Mouse (Mus musculus): ENCODE results near the gene Dnase1l2. TPM values are rescaled to one million over a fixed set of nuclear protein-coding genes. Genes with fewer than 3 reads are reported as not detected.

Dnase1l2 gene
- total RNA-seq, 2 experiments from 2014 or later = 0.76 to 0.89 TPM

GRCm38 (mm10) chr17:24393527-24393926 is 49.4 kb downstream of the Dnase1l2 start:
- DNase-seq = no peak
- intact Hi-C loops (cut with DNase I; ENCODE audit: low total_unique reads) = no loop called here

GRCm38 (mm10) chr17:24391149-24391548 is 51.8 kb downstream of the Dnase1l2 start:
- intact Hi-C loops (cut with DNase I; ENCODE audit: low total_unique reads) = no loop called here

More at GRCm38 (mm10) chr17:24391149-24391548, 51.8 kb downstream of the Dnase1l2 start:
- no peak for DNase-seq

Other genes starting within 250 kb of the Dnase1l2 start
- 1 to 10 TPM; 3.4 to 3.5 TPM for gene Tbc1d24, start 237.5 kb downstream of the Dnase1l2 start, total RNA-seq (2021)
- gene Ntn3, start 233.6 kb downstream of the Dnase1l2 start, total RNA-seq (2021) = 1 to 10 TPM in 1 of 2 experiments, under 1 TPM in 1; 0.86 to 1.1 TPM
- gene Tedc2, start 222.3 kb downstream of the Dnase1l2 start, total RNA-seq (2021) = 1 to 10 TPM; 1.9 to 2.3 TPM
- gene Ccnf, start 191.6 kb downstream of the Dnase1l2 start, total RNA-seq (2021) = 1 to 10 TPM; 2.4 to 2.7 TPM
- under 1 TPM in 1 of 2 experiments, not detected in 1; 0.09 TPM for gene Abca17, start 92.0 kb downstream of the Dnase1l2 start, total RNA-seq (2021)
- gene Abca3, start 91.2 kb downstream of the Dnase1l2 start, total RNA-seq (2021) = 1 to 10 TPM; 9.0 to 9.8 TPM
- gene Rnps1, start 28.5 kb downstream of the Dnase1l2 start, total RNA-seq (2021) = 10 to 100 TPM; 48.2 to 51.5 TPM
- 100 to 1,000 TPM; 133 to 200 TPM for gene Eci1, start 16.5 kb downstream of the Dnase1l2 start, total RNA-seq (2021)
- 10 to 100 TPM in 1 of 2 experiments, 1 to 10 TPM in 1; 8.5 to 10.2 TPM for gene E4f1, start 27.2 kb upstream of the Dnase1l2 start, total RNA-seq (2021)
- 10 to 100 TPM; 44.6 TPM for gene Pgp, start 27.3 kb upstream of the Dnase1l2 start, total RNA-seq (2021)
- under 1 TPM in 1 of 2 experiments, not detected in 1; 0.31 TPM for gene Bricd5, start 30.8 kb upstream of the Dnase1l2 start, total RNA-seq (2021)
- 10 to 100 TPM; 10.7 to 11.6 TPM for gene Mlst8, start 36.0 kb upstream of the Dnase1l2 start, total RNA-seq (2021)
- under 1 TPM; 0.22 to 0.31 TPM for gene Caskin1, start 45.5 kb upstream of the Dnase1l2 start, total RNA-seq (2021)
- gene Traf7, start 84.8 kb upstream of the Dnase1l2 start, total RNA-seq (2021) = 10 to 100 TPM; 31.9 to 33.4 TPM
- under 1 TPM; 0.21 to 0.27 TPM for gene Rab26, start 91.1 kb upstream of the Dnase1l2 start, total RNA-seq (2021)
- gene Pkd1, start 106.7 kb upstream of the Dnase1l2 start, total RNA-seq (2021) = 10 to 100 TPM; 32.0 to 36.1 TPM
- 10 to 100 TPM; 50.6 to 53.0 TPM for gene Tsc2, start 189.5 kb upstream of the Dnase1l2 start, total RNA-seq (2021)
- 1 to 10 TPM; 2.2 to 3.6 TPM for gene Nthl1, start 189.6 kb upstream of the Dnase1l2 start, total RNA-seq (2021)
- 10 to 100 TPM; 36.2 to 46.3 TPM for gene Slc9a3r2, start 207.2 kb upstream of the Dnase1l2 start, total RNA-seq (2021)
- not detected for gene Npw, start 215.4 kb upstream of the Dnase1l2 start, total RNA-seq (2021)
- gene Zfp598, start 226.6 kb upstream of the Dnase1l2 start, total RNA-seq (2021) = 10 to 100 TPM; 13.9 to 16.3 TPM
- gene Syngr3, start 246.8 kb upstream of the Dnase1l2 start, total RNA-seq (2021) = not detected